Mouse (Mus musculus) forebrain, embryonic 11.5 days (tissue): ENCODE results near the gene Myh9. TPM values are rescaled to one million over a fixed set of nuclear protein-coding genes. Genes with fewer than 3 reads are reported as not detected.
"Not testable (repeated sequence)": the region's sequence is repeated elsewhere in the genome, so short reads cannot be mapped to it uniquely, and the experiment has no call there.

Experiments
- ATAC-seq: fragments of 200-750 bp; cut with Nextera tagmentation; replicated peaks from 2 replicates; pipeline ENCODE4 v1.8.0; 2017; ENCODE audit warnings: moderate TSS enrichment; ENCODE audit not compliant: low FRiP score
- DNase-seq: peaks from one replicate; pipeline ENCODE4 v3.0.0-alpha.2; 2017; ENCODE audit warnings: low spot score
- H3K27ac ChIP-seq: fragments of 300-500 bp; sonication (generic); 2 replicates; pipeline ENCODE4 v1.5.1; 2014; ENCODE audit warnings: low read depth, low read length
- H3K27me3 ChIP-seq: fragments of 300-500 bp; sonication (generic); 2 replicates; pipeline ENCODE4 v1.6.1; 2014; ENCODE audit warnings: mild to moderate bottlenecking, low read length, mixed read lengths; ENCODE audit not compliant: control insufficient read depth, insufficient read depth
- H3K36me3 ChIP-seq: fragments of 300-500 bp; sonication (generic); 2 replicates; pipeline ENCODE4 v1.6.1; 2014; ENCODE audit warnings: mild to moderate bottlenecking, low read length, moderate library complexity, mixed read lengths; ENCODE audit not compliant: control insufficient read depth, insufficient read depth
- H3K4me1 ChIP-seq: fragments of 300-500 bp; sonication (generic); replicated peaks from 2 replicates; pipeline ENCODE4 v1.6.1; 2014; ENCODE audit warnings: low read length, mixed read lengths; ENCODE audit not compliant: control insufficient read depth, insufficient read depth
- H3K4me2 ChIP-seq: fragments of 300-500 bp; sonication (generic); 2 replicates; pipeline ENCODE4 v1.6.1; 2014; ENCODE audit warnings: low read depth, mild to moderate bottlenecking, low read length, moderate library complexity, mixed read lengths; ENCODE audit not compliant: severe bottlenecking
- H3K4me3 ChIP-seq: fragments of 300-500 bp; sonication (generic); 2 replicates; pipeline ENCODE4 v1.5.1; 2014; ENCODE audit warnings: low read depth, low read length
- H3K9ac ChIP-seq: fragments of 300-500 bp; sonication (generic); 2 replicates; pipeline ENCODE4 v1.6.1; 2014; ENCODE audit warnings: low read length
- H3K9me3 ChIP-seq: fragments of 300-500 bp; sonication (generic); 2 replicates; pipeline ENCODE4 v1.6.1; 2016; ENCODE audit warnings: low read length, mixed read lengths; ENCODE audit not compliant: control insufficient read depth
- WGBS: fragments of 180-500 bp; shearing (Covaris S2); extraction: QIAGEN DNeasy Blood & Tissue Kit; methylation state at CpG from one replicate; pipeline ENCODE4 v1.1.7; 2014; 5-methylcytosine and 5-hydroxymethylcytosine counted together
- polyA plus RNA-seq: library from polyadenylated mRNA; unstranded; fragments of >200 nt; fragmentation: Nextera tagmentation; extraction: Ambion mirVana; gene quantifications from 2 replicates; pipeline ENCODE4 v1.2.1, GENCODE M21; 2014

Gene Myh9
- polyA plus RNA-seq, 1 experiment from 2014 or later, result 37.4 TPM

GRCm38 (mm10) chr15:77874807-77875206 is 32.8 kb upstream of the Myh9 start:
- Histone ChIP-seq H3K27ac (no peak overlapping the region), H3K9ac (no peak overlapping the region), H3K4me3 (no peak overlapping the region), H3K9me3 (no peaks in the 10 kb centered on the region), H3K4me1 (no peaks in the 10 kb centered on the region), H3K27me3 (no peaks in the 10 kb centered on the region), H3K4me2 (no peak overlapping the region), H3K36me3 (no peaks in the 10 kb centered on the region)
- DNase-seq, result no peak
- no peak for ATAC-seq
- 91% methylated on average over 9 of the region's 9 CpGs for WGBS

- Histone ChIP-seq H3K4me2 (no peak overlapping the region), H3K9ac (no peak overlapping the region), H3K27ac (no peak overlapping the region), H3K36me3 (no peaks in the 10 kb centered on the region), H3K4me3 (no peak overlapping the region), H3K27me3 (no peaks in the 10 kb centered on the region), H3K9me3 (no peaks in the 10 kb centered on the region), H3K4me1 (no peaks in the 10 kb centered on the region)
- WGBS, result 69% methylated on average over 4 of the region's 4 CpGs
- no peak for ATAC-seq
- DNase-seq, result no peak
Observed at GRCm38 (mm10) chr15:77874310-77874709, 32.3 kb upstream of the Myh9 start.

- H3K4me1 ChIP-seq, result no peaks in the 10 kb centered on the region
- WGBS, result 80% methylated on average over 2 of the region's 2 CpGs
- no peaks in the 10 kb centered on the region for H3K27me3 ChIP-seq
- H3K27ac ChIP-seq, result no peak overlapping the region
- ATAC-seq, result no peak
- DNase-seq, result no peak
- H3K36me3 ChIP-seq, result no peaks in the 10 kb centered on the region
- no peaks in the 10 kb centered on the region for H3K9me3 ChIP-seq
- H3K4me2 ChIP-seq, result no peak overlapping the region
- no peak overlapping the region for H3K4me3 ChIP-seq
- H3K9ac ChIP-seq, result no peak overlapping the region
Observed at GRCm38 (mm10) chr15:77873564-77873963, 31.6 kb upstream of the Myh9 start.

- H3K36me3 ChIP-seq, result no peaks in the 10 kb centered on the region
- H3K4me3 ChIP-seq, result no peak overlapping the region
- H3K4me2 ChIP-seq, result no peak overlapping the region
- no peak overlapping the region for H3K27ac ChIP-seq
- no peaks in the 10 kb centered on the region for H3K4me1 ChIP-seq
- no peak overlapping the region for H3K9ac ChIP-seq
- no peaks in the 10 kb centered on the region for H3K27me3 ChIP-seq
- WGBS, result 94% methylated on average over 3 of the region's 3 CpGs
- ATAC-seq (no peak), DNase-seq (no peak)
- no peaks in the 10 kb centered on the region for H3K9me3 ChIP-seq
Observed at GRCm38 (mm10) chr15:77872996-77873395, 31.0 kb upstream of the Myh9 start.

GRCm38 (mm10) chr15:77868340-77868739 is 26.4 kb upstream of the Myh9 start:
- ATAC-seq (no peak), DNase-seq (no peak)
- WGBS, result 89% methylated on average over 5 of the region's 5 CpGs
- Histone ChIP-seq H3K36me3 (no peaks in the 10 kb centered on the region), H3K9me3 (no peaks in the 10 kb centered on the region), H3K9ac (no peak overlapping the region), H3K4me2 (no peak overlapping the region), H3K27ac (no peak overlapping the region), H3K27me3 (no peaks in the 10 kb centered on the region), H3K4me1 (no peaks in the 10 kb centered on the region; the same call in 1 of the 2 replicates), H3K4me3 (no peak overlapping the region)

GRCm38 (mm10) chr15:77867231-77867968 is 25.4 kb upstream of the Myh9 start:
- not testable (repeated sequence) for H3K27me3 ChIP-seq, H3K36me3 ChIP-seq, H3K9ac ChIP-seq, H3K4me2 ChIP-seq, H3K9me3 ChIP-seq, H3K4me3 ChIP-seq, DNase-seq, H3K4me1 ChIP-seq, H3K27ac ChIP-seq, ATAC-seq
- 87% methylated on average over 8 of the region's 10 CpGs for WGBS

- Histone ChIP-seq H3K4me2 (no peak overlapping the region), H3K27me3 (no peaks in the 10 kb centered on the region), H3K27ac (no peak overlapping the region), H3K4me1 (no peaks in the 10 kb centered on the region; the same call in 1 of the 2 replicates), H3K36me3 (no peaks in the 10 kb centered on the region), H3K9ac (0 out of 2 replicates have a peak overlapping the region, but pooled peaks have one; percentile 20), H3K4me3 (no peak overlapping the region), H3K9me3 (no peaks in the 10 kb centered on the region)
- ATAC-seq (no peak), DNase-seq (no peak)
- 40% methylated on average over 11 of the region's 11 CpGs for WGBS
Observed at GRCm38 (mm10) chr15:77866583-77867220, 24.7 kb upstream of the Myh9 start.

- Histone ChIP-seq H3K9ac (no peak overlapping the region), H3K4me3 (no peak overlapping the region), H3K36me3 (no peaks in the 10 kb centered on the region), H3K4me1 (no peaks in the 10 kb centered on the region; the same call in 1 of the 2 replicates), H3K27ac (no peak overlapping the region), H3K9me3 (no peaks in the 10 kb centered on the region), H3K27me3 (no peaks in the 10 kb centered on the region), H3K4me2 (no peak overlapping the region)
- no peak for ATAC-seq
- no peak for DNase-seq
- WGBS, result 90% methylated on average over 9 of the region's 9 CpGs
Observed at GRCm38 (mm10) chr15:77864063-77864758, 22.2 kb upstream of the Myh9 start.
